Mouse (Mus musculus): ENCODE measurements at regions not wholly inside any gene's neighbourhood (a gene's known extent, or its start where the extent isn't known, plus 50 kb on each side); places are given as distances from the start of the nearest gene placed in this dataset.
"Not testable (repeated sequence)": the region's sequence is repeated elsewhere in the genome, so short reads cannot be mapped to it uniquely, and the experiment has no call there.

DNA sequence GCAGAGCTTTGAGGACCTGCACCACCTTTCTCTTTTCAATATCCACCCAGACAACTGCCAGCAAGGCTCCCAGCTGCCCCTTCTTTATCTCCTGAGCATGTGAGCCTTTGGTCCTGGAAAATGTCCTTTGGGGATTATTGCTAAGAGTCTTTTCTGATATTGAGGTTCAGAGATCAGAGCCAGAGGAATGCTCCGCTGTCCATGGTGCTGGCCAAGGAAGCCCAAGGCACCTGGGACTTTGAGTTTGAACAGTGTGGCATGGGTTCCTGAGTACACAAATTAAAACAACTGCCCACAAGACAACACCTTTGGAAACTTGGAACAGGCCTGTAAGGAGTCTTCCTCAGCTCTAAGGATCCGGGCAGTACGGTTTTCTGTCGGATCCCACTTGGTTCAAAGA, 52.6 kb upstream of the Slc28a3 start:
- ATAC-seq (ENCODE audit: low TSS enrichment) = no peak

GRCm38 (mm10) chr13:58668664-58669063, 58.0 kb upstream of the Slc28a3 start:
- ATAC-seq (ENCODE audit: low TSS enrichment) = no peak

GRCm38 (mm10) chr13:58670206-58670605, 59.5 kb upstream of the Slc28a3 start:
- no peak for ATAC-seq (ENCODE audit: low TSS enrichment)

GRCm38 (mm10) chr13:58675611-58676010, 64.9 kb upstream of the Slc28a3 start:
- ATAC-seq (ENCODE audit: low TSS enrichment) = not testable (repeated sequence)

DNA sequence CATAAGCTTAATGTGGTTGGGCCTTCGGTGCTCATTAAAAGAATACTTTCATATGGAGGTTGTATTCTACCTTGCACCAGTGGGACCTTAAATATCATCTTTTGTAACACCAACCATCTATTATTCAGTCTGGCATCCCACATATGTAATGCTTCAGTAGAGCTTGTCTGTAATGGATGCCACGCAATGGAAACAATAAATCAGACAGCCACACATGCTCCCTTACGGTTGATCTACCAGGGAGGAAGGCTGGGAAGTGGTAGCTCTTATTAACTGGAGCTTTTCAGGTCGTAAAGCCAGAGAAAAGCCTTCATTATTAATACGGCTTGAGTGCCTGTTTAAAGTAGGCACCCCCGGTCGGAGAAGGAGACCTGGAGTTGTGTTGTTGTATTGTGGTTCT, 66.8 kb upstream of the Slc28a3 start:
- ATAC-seq (ENCODE audit: low TSS enrichment) = no peak

GRCm38 (mm10) chr13:58679663-58680062, 69.0 kb upstream of the Slc28a3 start:
- ATAC-seq (ENCODE audit: low TSS enrichment) = no peak

- ATAC-seq (ENCODE audit: low TSS enrichment) = no peak
Observed at GRCm38 (mm10) chr13:58686822-58687221, 76.1 kb upstream of the Slc28a3 start.

DNA sequence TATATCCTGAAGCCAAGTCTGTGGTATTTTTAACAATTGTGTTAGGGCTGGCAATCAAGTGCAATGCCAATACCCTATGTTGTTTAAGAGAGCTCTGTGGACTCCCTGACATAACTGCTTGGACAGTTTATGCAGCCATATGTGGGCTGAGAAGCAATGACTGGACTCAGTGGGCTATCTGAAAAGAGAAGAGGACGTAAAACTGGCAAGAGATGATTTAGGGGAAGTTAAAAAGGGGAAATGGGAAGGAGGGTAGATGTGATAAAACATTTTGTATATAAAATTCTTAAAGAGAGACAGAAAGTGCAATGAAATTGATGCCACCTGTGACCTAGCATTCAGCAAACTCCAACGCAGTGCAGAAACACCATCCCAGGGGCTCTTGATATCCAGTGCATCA, 76.9 kb upstream of the Slc28a3 start:
- ATAC-seq (ENCODE audit: low TSS enrichment) = no peak

DNA sequence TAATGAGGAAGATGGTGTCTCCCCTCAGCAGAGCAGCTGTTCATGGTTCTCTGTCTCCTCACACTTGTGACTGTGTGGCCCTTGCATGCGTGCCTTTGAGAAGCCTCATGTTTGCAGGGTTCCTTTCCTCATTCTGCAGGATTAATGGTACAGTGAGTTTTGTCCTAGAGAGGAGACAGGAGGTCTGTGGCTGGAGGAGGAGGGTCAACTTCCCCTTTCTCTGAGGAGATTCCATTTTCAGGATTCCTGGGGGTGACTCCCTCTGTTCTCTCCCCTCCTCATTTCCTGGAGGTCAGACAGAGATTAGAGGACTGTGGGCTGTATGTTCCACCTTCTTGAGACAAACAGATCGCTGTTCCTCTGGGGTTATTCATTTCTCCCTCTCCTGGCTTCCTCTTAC, 77.6 kb upstream of the Slc28a3 start:
- ATAC-seq (ENCODE audit: low TSS enrichment) = no peak

GRCm38 (mm10) chr13:58694703-58695102, 84.0 kb upstream of the Slc28a3 start:
- ATAC-seq (ENCODE audit: low TSS enrichment) = peak; percentile 69

DNA sequence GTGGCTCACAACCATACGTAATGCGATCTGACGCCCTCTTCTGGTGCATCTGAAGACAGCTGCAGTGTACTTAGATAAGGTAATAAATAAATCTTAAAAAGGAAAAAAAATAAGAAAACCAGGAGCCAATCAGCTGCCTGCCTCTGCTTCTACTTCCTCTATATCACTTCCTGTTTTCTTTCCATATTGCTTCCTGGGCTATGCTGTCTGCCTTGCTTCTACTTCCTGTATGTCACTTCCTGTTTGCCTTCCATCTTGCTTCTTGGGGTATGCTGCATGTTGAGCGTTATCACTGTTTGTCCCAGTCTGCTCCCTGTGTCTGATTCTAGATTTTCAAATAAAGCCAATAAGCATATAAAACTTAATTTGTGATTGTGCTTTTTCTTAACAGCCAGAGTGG, 85.3 kb upstream of the Slc28a3 start:
- ATAC-seq (ENCODE audit: low TSS enrichment) = no peak

- ATAC-seq (ENCODE audit: low TSS enrichment) = no peak
Observed at GRCm38 (mm10) chr13:58700021-58700420, 89.3 kb upstream of the Slc28a3 start.

DNA sequence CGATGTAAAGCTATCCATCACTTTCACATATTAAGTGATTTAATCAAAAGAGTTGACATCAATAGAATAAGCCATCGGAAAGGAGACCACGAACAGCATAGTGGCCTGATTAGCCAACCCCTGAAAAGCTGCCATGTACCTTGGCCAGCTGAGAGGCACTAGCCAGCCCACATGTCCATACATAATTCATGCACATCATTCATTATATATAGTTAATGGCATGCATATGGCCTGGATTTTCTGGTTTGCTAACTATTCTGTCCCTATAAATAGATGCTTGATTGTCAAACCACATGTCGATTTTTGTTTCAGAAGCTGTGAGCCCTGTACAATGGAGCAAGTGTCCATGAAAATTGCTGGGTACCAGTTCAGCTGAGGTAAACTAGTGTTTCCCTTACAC, 93.5 kb upstream of the Slc28a3 start:
- ATAC-seq (ENCODE audit: low TSS enrichment) = peak; percentile 34; the same call in 1 of the 2 replicates

DNA sequence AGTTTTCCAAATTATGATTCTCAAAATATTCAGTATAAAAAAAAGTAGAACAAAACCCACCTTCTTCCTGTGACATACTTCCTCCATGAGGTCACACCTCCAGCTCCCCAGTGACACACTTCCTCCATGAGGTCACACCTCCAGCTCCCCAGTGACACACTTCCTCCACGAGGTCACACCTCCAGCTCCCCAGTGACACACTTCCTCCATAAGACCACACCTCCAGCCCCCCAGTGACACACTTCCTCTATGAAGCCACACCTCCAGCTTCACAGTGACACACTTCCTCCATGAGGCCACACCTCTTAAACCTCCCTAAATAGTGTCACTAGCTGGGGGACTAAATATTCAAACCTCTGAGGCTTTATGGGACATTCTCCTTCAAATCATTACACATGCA, 89.8 kb upstream of the Ntrk2 start:
- ATAC-seq (ENCODE audit: low TSS enrichment) = no peak

GRCm38 (mm10) chr13:58730500-58731105, 75.8 kb upstream of the Ntrk2 start:
- no peak for ATAC-seq (ENCODE audit: low TSS enrichment)

- ATAC-seq (ENCODE audit: low TSS enrichment) = no peak
Observed at GRCm38 (mm10) chr13:58732776-58733175, 73.6 kb upstream of the Ntrk2 start.

DNA sequence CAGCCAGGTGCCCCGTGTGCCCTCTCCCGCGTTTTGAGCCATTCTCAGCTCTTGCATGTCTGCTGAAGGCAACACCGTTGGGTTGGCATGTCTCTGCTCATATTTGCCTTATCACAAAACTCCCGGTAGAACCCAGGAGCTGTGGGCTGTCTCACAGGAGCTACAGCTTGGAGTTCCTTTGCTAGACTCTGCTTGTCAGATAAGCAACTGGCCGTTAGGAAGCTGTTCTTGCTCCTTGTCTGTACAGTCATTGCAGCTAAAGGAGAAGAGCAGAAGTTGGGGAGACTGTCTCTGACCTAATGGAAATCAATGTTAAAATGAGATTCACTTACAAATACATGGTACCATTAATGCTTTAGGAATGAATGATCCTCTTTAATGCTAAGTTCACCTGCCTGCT, 72.8 kb upstream of the Ntrk2 start:
- ATAC-seq (ENCODE audit: low TSS enrichment) = no peak

- no peak for ATAC-seq (ENCODE audit: low TSS enrichment)
Observed at GRCm38 (mm10) chr13:58735577-58735976, 70.8 kb upstream of the Ntrk2 start.

GRCm38 (mm10) chr13:58740731-58741130, 65.6 kb upstream of the Ntrk2 start:
- no peak for ATAC-seq (ENCODE audit: low TSS enrichment)

GRCm38 (mm10) chr13:58746056-58746455, 60.3 kb upstream of the Ntrk2 start:
- no peak for ATAC-seq (ENCODE audit: low TSS enrichment)

GRCm38 (mm10) chr13:58747685-58748084, 58.7 kb upstream of the Ntrk2 start:
- ATAC-seq (ENCODE audit: low TSS enrichment) = peak; percentile 70

DNA sequence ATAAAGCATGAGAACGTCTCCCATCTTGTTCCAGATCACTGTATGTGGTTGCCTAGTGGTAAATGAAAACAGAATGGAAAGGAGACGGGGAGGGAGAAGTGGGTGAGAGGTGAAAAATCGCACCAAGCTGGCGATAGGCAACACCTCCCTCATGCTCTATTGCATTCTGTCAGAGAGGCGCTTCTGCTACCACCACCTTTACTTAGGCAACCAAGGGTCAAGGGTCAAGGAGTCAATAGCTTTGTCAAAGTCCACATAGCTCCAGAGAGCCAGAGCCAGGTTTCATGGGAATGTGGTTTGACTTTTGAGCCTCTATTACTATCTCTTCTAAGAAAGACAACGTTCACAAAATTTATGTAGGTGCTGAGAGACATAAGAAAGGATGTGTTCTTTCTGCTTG, 50.2 kb upstream of the Ntrk2 start:
- ATAC-seq (ENCODE audit: low TSS enrichment) = no peak
